8 mouse cellular contexts compared by ENCODE assay signal in genomic region chr14:25116424-25116823, GRCm38 (mm10).
DNase-seq lines count a peak whose midpoint lies in the region; ATAC-seq lines count a peak whose summit lies in the region.

No protein-coding gene starts in this region.

- H3K4me2 ChIP-seq in heart, embryonic 11.5 days: no peak overlapping the region

- H3K4me3 ChIP-seq in heart, embryonic 11.5 days (ENCODE audit: low read depth, low read length): no peak overlapping the region
- no peak overlapping the region for H3K4me3 ChIP-seq in heart, embryonic 10.5 days

- no peaks in the 10 kb centered on the region for H3K36me3 ChIP-seq in heart, embryonic 11.5 days (ENCODE audit: control insufficient read depth, insufficient read depth, low read length)
- no peaks in the 10 kb centered on the region for H3K36me3 ChIP-seq in heart, embryonic 10.5 days

- WGBS in heart, embryonic 11.5 days (ENCODE audit: insufficient replicate concordance): 50% methylated on average over 4 of the region's 4 CpGs
- WGBS in heart, embryonic 10.5 days: 49% methylated on average over 4 of the region's 4 CpGs

- peaks cover 4% of the 10 kb centered on the region; the same call in 1 of the 2 replicates for H3K4me1 ChIP-seq in heart, embryonic 11.5 days (ENCODE audit: control insufficient read depth, insufficient read depth, low read length)
- H3K4me1 ChIP-seq in heart, embryonic 10.5 days: peaks cover 16% of the 10 kb centered on the region

- no peaks in the 10 kb centered on the region for H3K27me3 ChIP-seq in heart, embryonic 11.5 days (ENCODE audit: control insufficient read depth, insufficient read depth, low read length)
- H3K27me3 ChIP-seq in heart, embryonic 10.5 days (ENCODE audit: insufficient read depth, poor library complexity, severe bottlenecking): no peaks in the 10 kb centered on the region

- H3K9ac ChIP-seq in heart, embryonic 11.5 days (ENCODE audit: low read depth, low read length): no peak overlapping the region

- no peaks in the 10 kb centered on the region for H3K9me3 ChIP-seq in heart, embryonic 11.5 days (replicated peaks; ENCODE audit: control insufficient read depth, low read length)
- H3K9me3 ChIP-seq in heart, embryonic 10.5 days: no peaks in the 10 kb centered on the region

- H3K27ac ChIP-seq in heart, embryonic 11.5 days (ENCODE audit: low read depth, low read length): no peak overlapping the region
- H3K27ac ChIP-seq in heart, embryonic 10.5 days: 0 out of 2 replicates have a peak overlapping the region, but pooled peaks have one; percentile 31

- peak; percentile 74 to 95 for DNase-seq in heart, adult 18-20 months
- peak; percentile 28 for DNase-seq in WW6 (ENCODE audit: low read depth, low spot score)
- peak; percentile 79 to 87 for DNase-seq in cerebellum, postnatal 25 days
- no peak for DNase-seq in heart, embryonic 10.5 days (ENCODE audit: low spot score)
- peak; percentile 50 for DNase-seq in left cerebral cortex, adult 11 months (ENCODE audit: low spot score)
- peak; percentile 3 to 58 for DNase-seq in monocyte, adult 2 months (ENCODE audit: low read depth in 1 of 2, low spot score in 2 of 2)
- DNase-seq in testis, postnatal 14 days (ENCODE audit: low spot score): peak; percentile 57

- ATAC-seq in heart, embryonic 11.5 days (replicated peaks; ENCODE audit: insufficient number of reproducible peaks, low FRiP score, low TSS enrichment): no peak
